Mouse (Mus musculus): ENCODE measurements around the gene Srd5a3.

- TF ChIP-seq CTCF (IDR thresholded peaks at IDR 0.05; ENCODE audit: extremely low read depth, insufficient read depth, insufficient read length, insufficient replicate concordance) (no peak), POLR2A (IDR thresholded peaks at IDR 0.05; ENCODE audit: low read depth, low read length) (no peak)
Measured at GRCm38 (mm10) chr5:76143356-76143755, 3.3 kb downstream of the Srd5a3 start.
